Mouse (Mus musculus): ENCODE data around the gene 1700011M02Rik.
"Not testable (repeated sequence)": the region's sequence is repeated elsewhere in the genome, so short reads cannot be mapped to it uniquely, and the experiment has no call there.

The 1700011M02Rik gene

GRCm38 (mm10) chrX:102908587-102908986 is at the start of gene 1700011M02Rik, which contains the start of gene Dmrtc1a:
1700011M02Rik (plus strand) TSS chrX:102908905.
Dmrtc1a (minus strand) TSS chrX:102908687.
- not testable (repeated sequence) for DNase-seq (ENCODE audit: low spot score)

- DNase-seq (ENCODE audit: low spot score) = no peak
Observed at GRCm38 (mm10) chrX:102867871-102868270, 40.8 kb upstream of the 1700011M02Rik start, which contains the start of gene 1700031F05Rik. 1700031F05Rik (minus strand) TSS chrX:102867971.

GRCm38 (mm10) chrX:102914823-102915222 is 6.1 kb downstream of the 1700011M02Rik start:
- not testable (repeated sequence) for DNase-seq (ENCODE audit: low spot score)

- not testable (repeated sequence) for DNase-seq (ENCODE audit: low spot score)
Observed at GRCm38 (mm10) chrX:102926707-102927106, 18.0 kb downstream of the 1700011M02Rik start.

- DNase-seq (ENCODE audit: low spot score) = not testable (repeated sequence)
Observed at GRCm38 (mm10) chrX:102928072-102928471, 19.4 kb downstream of the 1700011M02Rik start, which contains the start of gene 1700018G05Rik. 1700018G05Rik (plus strand) TSS chrX:102928372.

GRCm38 (mm10) chrX:102932992-102933570 is 24.4 kb downstream of the 1700011M02Rik start:
- no peak for DNase-seq (ENCODE audit: low spot score)

- DNase-seq (ENCODE audit: low spot score) = peak; percentile 38
Observed at GRCm38 (mm10) chrX:102933571-102934394, 25.1 kb downstream of the 1700011M02Rik start.

GRCm38 (mm10) chrX:102934395-102934764 is 25.7 kb downstream of the 1700011M02Rik start:
- no peak for DNase-seq (ENCODE audit: low spot score)

- DNase-seq (ENCODE audit: low spot score) = no peak
Observed at GRCm38 (mm10) chrX:102936743-102937142, 28.0 kb downstream of the 1700011M02Rik start.

GRCm38 (mm10) chrX:102950136-102950535 is 41.4 kb downstream of the 1700011M02Rik start:
- DNase-seq (ENCODE audit: low spot score) = not testable (repeated sequence)

GRCm38 (mm10) chrX:102958917-102959316 is 50.2 kb downstream of the 1700011M02Rik start:
- DNase-seq (ENCODE audit: low spot score) = no peak
